Mouse (Mus musculus) layer of hippocampus, postnatal 10 days (tissue): Measurements from ENCODE around the gene Fbxw8. TPM values are rescaled to one million over a fixed set of nuclear protein-coding genes. Genes with fewer than 3 reads are reported as not detected.

Experiments
- DNase-seq, 2 experiments: peaks; one replicate each; pipeline ENCODE4 v3.0.0; 2021; ENCODE audit warnings: low spot score in 2 of 2
- total RNA-seq, 2 experiments: library from RNA; stranded (reverse); gene quantifications; 2 replicates each; pipeline ENCODE4 v1.2.3; 2021

The Fbxw8 gene
- total RNA-seq, 2 experiments from 2014 or later, result 39.8 to 42.4 TPM

DNA sequence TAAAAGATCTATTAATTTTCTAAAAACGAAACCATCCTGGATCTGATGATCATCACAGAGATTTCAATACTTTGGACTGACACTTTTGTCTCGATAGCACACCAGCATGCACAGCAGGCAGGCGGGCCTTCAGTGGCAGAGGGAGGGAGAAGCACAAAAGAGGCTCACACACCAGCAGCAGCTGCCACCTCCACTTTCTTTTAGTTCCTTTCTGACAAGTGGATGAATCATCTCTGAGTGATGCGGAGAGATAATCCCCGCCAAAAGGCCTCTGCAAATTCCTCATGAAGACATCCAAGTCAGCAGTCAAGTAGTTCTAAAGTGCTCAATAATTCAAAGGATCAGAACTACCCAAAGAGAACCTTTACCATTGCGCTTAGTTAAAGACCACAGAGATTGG is 75.9 kb downstream of the Fbxw8 start:
- DNase-seq, result no peak

DNA sequence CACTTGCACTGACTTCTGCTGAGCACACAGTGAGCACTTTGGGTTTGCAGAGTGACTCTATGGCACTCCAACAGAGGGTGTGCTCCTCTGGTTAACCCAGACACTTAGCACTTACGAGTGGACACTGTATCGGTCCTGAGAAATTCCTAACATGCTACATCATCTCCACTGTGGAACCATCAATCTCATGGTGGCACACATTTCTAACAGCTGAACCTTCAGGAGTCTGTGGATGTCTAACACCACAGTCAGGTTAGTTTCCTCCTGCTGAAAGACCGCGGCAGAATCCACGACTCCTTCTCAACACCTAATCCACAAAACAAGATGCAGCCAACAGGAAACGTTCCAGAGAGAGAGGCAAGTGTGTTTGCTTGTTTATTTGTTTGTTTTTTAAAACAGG is 76.7 kb downstream of the Fbxw8 start:
- no peak for DNase-seq

DNA sequence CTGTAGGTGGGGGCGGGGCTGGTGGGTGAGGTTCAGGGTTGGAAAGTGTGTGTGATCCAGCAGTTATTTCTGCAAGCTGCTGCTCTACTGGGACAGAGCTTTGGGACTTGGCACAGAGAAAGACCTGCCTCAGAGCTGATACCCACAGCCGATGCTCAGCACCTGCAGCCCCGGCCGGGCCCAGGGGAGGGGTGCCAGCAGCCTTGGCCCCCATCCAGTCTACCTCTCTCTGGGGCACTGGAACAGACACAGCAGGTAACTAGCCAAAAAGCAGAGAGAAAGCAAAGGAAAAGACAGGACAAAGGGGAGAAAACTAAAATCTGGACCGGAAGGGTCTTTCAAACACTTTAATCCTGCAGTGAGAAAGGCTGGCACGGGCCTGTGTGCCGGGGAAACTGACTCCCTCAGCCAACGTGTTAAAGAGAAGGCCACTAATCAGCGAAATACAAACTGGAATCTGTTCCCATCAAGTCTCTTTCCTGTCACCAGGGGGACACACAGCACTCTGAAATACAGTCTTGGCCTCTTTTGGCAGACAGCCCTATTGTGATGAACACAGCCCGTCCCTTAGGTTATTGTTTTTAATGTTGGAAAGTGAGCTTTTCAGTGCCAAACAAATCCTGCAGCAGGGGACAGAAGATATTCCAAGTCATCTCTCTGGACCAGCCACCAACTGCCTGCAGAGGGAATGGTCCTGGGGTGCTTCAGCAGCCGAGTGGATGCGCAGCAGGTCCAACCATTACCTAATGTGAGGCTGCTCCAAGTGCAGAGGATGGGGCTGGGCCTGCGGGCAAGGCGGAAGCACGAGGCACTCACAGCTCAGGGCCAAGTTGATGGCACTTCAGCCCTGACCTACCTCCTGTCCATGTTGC is 78.3 kb downstream of the Fbxw8 start:
- peak; percentile 68 for DNase-seq

DNA sequence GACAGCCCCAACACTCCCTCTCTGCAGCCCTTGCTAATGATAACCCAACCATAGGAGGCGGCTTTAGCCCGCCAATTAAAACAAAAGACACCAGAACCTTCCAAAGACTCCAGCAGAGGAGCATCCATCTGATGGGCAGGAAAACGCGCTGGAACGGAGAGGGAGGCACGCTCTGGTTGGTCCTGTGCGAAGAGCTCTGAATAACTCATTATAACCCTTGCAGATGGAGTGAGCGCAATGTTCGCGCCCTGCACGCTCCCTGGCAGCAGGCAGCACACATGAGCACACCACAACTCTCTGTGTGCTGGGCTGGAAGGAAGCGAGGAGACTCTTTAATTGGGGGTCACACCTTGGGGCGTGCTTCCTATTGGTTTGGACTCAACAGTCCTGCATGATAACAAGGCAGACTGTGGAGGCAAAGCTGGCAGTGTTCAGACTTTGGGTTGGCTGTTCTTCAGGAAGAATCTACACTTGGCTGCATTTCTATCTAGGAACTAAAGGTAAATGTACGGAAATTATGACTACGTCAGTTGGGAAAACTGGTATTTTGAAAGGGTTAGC is 82.0 kb downstream of the Fbxw8 start:
- DNase-seq, result peak in 1 of 2 experiments; percentile 49

DNA sequence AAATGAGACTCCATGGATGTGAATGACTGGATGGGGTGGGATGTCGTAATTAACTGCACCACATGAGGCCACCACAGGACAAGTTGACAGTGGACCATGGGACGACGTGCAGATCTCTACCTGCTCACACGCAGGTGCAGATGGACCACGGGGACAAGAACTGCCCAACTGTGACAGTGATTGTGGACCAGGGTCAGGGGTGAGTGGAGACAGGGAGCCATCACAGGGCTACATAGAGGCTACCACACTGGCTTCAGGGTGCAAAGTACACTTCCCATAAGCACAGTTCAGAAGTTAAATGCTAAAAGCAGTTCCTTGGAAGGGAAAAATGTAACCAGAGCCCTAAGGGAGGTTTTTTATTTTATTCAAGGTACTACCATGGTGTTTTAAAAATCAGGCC is 83.5 kb downstream of the Fbxw8 start:
- DNase-seq, result no peak

DNA sequence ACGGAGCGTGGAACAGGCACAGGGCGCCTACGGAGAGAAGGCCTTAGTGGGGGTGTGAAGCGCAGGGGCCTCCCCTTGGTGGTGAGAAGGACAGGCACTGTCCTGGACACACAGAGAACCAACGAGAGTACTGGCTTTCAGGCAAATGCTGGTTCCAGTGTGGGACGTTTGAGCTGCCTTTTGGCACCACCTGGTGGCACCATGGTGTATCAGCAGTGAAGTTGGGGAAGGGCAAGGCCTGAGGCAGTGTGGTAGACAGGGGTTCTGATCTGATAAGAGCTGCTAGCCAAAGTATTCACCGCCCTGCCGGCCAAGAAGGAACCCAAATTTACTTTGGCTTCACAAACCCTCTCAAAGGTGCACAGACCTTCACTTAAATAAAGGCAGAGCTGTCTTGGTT is 85.9 kb downstream of the Fbxw8 start:
- peak; percentile 84 to 89 for DNase-seq

DNA sequence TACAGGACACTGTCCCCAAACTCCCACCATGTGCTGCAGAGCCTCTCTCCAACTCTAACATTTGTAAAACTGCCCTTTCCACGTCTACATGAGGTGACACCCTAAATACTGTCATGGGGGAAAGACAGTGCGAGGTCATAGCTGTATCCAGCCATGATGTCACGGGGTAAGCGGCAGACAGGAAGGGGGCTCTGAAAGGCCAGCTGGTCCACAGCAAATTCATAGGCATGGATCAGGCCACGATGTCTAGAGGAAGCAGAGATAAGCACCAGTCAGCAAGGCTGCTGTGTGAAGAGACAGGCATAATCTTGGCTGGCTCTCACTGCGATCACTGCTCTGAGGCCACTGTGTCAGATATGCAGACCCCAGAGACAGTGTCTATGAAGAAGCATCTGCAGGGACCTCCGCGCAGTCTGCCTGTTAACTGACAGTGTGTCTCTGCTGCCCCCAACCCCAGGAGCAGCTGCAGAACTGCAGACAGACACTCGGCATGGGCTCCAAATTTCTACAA is 87.2 kb downstream of the Fbxw8 start:
- DNase-seq, result no peak

DNA sequence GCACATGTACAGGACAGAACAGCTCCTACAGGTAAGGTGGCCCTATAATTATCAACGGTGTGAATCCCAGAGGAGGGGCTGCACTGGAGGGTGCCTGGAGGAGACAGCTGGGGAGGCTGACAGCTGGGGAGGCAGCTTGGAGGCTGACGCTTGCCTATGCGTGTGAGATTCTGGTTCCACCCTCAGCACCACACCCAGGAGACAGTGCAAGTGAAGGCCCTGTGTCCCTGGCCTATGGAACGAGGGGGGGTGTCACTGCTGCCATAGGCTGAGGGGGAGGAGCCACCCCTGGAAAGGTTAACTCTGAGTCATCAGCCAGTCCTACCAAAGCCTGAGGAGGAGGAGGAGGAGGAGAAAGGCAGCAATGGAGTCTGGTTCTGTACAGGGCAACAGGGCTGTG is 87.7 kb downstream of the Fbxw8 start:
- no peak for DNase-seq

DNA sequence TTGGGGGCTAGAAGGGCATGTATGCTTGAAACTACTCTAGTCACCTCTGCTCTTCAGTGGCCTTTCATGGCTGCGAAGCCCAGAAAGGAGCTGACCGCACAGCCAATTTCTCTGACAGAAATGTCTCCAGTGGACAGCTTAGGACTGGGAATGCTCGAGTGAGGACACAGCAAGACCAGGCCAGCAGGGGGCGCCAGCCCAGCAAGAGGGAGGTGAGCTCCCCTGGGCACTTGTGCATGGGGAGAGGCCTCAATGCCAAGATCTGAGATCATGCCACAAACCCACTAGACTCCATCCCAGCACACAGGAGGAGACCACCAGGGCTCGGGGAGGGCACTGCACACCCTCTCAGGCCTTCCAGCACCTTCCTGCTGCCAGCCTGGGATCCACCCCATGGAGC is 88.4 kb downstream of the Fbxw8 start:
- peak; percentile 82 to 83 for DNase-seq

DNA sequence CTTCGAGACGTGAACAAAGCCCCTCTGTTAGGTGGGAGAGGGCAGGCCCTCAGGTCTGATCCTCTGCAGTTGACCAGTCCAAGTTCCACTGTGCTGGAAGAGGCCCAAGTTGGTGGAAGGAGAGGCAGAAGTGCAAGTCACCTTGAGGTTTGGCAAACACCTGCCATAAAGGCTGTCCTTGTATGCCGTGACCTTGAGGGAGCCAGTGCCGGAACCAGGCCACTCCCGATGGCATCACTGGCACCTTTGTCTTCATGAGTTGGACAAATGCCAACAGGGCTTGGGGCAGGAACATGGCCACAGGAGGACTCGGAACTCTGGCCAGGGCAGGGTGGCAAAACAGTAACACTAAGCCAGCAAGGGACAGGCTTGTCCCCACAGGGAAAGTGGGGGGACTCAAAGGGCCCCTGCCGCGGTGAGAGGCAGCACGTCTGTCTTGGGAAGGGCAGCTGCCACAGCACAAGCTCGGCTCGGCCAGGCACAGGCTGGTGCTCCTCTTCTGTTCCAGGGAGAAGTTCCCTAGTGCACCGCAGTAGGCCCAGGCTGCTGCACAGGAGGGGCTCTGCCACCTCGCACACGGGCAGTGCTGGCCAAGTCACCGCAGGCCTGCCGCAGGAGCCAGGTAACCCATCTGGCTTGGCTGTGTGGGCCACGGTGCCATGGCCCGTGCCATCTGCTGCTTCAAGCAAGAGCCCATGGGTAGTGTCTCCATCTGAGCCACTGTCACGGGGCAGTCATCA is 89.6 kb downstream of the Fbxw8 start:
- DNase-seq, result no peak

DNA sequence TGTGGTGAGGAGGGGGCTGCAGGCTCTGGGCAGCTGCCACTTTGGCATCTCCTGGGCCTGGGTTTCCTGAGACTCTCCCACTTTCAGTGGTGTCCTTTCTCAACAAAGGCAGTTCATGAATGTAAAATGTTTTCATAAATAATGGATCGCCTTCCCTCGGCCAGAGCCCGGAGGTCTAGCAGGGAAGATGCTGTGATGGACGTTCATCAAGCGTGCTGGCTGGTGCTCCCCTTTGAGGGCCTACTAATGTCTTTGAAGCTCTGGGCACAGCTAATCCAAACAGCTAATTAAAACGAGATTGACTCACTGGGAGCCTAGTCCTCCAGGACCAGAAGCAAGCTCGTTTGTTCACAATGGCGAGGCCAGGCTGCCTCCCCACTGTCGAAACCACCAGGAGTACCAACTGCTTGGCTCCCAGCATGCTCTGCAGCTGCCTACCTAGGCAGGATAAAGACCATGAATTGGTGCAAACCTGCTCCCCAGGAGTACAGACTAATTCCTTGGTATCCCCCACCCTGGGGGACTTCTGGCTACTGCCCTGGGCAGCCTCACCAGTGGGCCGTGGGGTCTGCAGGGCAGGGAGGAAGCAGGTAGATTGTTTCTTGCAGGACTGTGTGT is 90.9 kb downstream of the Fbxw8 start:
- DNase-seq, result peak in 1 of 2 experiments; percentile 50

DNA sequence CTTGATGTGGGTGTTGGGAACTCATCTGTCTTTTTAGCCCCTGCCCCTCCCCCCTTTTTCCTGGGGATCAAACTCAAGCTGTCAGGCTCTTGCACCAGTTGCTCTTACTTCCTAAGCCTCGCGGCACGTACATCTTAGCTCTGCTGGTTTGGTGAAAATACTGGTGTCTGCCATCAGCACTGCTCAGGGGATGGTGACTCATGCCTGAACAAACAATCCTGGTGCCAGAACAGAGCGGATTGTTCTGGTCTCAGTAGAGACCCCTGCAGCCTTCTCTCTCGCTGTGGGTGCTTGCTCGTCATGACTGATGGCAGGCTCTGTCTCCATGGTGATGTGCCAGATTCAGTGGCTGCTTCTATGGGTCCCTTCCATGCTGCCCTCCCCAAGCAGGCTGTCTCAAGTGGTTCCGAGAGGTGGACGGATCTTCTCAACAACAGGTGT is 92.1 kb downstream of the Fbxw8 start:
- DNase-seq, result peak; percentile 17 to 31

DNA sequence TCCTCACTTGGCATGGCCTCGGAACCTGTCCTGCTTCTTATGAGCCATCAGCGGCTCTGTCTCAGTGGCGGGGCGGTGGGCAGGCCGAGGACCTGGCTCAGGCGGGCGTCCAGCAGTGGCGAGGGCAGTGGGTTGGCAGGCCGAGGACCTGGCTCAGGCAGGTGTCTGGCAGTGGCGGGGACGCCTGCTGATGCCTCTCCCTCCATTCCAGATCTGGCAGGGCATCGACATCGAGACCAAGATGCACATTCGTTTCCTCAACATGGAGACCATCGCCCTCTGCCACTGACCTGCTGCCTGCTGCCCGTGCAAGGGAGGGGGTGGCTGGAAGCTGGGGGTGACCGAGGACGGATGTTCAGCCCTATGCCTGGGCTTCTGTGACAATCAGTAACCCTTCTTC is 93.9 kb downstream of the Fbxw8 start:
- peak in 1 of 2 experiments; percentile 20 for DNase-seq

DNA sequence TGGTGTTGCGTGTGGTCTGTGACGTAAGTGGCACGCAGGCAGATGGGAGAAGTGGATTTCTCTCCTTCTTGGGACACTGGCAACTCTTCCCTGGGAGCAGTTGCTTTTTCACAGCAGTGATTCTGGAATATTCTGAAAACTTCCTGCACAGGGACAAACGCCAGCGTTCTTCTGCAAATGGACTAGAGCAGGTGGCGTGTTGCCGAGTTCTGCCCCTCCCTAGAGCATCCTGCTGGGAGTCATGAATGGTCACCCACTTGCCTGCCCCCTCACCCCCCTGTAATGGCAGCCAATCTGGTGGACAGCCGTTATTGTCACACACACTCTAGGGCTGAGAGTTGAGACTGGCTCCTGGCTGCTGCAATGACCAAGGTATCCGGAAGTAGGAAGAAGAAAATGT is 95.6 kb downstream of the Fbxw8 start:
- no peak for DNase-seq

DNA sequence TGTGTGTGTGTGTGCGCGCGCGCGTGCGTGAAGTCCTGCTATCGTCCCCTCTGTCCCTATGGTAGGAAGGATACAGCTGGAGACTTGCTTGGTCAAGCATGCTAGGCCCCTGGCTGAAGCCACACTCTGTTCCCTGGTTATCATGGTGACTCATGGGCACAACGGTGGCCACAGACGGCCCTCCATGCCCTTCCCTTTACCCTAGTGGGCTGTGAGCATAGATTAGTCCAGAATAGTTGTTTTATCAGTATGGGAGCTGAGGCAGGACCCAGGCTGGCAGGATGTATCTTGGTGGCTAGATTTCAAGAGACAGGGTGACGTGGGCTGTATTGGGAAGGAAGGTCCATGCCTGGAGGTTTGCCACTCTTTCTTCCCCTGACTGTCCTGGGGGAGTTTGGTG is 96.4 kb downstream of the Fbxw8 start:
- DNase-seq, result no peak

DNA sequence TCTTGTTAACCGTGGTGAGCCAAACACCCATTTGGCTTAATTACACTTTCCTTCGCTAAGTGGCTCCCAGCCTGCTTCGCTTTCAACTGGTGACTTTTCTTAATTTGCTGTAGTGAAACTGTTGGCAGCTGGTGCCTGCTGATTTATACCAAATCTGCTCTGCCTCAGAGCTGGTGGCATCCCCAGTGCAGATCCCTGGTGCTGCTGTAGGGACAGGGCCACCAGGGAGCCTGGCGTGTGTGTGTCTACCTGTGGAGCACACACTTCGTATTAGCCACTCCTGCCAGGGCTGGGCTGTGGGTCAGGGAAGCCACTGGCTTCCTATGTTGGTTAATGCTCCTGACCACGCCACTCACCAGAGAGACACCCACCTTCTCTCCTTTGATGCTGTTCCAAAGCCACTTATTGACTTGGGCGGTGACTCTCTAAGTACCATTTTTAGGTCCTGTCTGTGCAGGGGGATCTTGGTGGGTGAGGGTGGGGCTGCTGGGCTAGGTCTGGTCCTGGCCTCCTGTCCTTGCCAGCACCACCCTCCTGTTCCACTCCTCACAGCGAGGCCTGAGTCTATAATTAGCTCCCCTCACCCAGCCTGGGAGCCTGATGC is 97.7 kb downstream of the Fbxw8 start:
- no peak for DNase-seq

DNA sequence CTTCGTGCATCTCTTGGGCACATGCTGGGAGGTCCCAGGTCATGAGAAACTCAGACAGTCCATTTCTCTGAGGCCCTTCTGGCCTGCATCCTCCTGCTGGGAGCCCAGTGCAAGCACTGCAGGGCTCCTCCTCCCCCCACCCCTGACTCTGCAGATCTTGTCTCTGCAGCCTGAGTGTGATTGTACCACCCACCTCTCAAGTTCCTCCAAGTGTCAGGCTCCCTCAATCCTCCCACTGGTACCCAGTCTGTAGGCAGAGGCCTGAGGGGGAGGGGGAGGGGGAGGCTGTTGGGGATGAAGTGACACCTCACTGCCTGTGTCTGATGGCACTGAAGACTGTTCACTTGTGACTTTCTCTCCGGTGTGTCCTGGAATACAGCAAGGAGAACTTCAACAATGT is 102.1 kb downstream of the Fbxw8 start:
- no peak for DNase-seq

DNA sequence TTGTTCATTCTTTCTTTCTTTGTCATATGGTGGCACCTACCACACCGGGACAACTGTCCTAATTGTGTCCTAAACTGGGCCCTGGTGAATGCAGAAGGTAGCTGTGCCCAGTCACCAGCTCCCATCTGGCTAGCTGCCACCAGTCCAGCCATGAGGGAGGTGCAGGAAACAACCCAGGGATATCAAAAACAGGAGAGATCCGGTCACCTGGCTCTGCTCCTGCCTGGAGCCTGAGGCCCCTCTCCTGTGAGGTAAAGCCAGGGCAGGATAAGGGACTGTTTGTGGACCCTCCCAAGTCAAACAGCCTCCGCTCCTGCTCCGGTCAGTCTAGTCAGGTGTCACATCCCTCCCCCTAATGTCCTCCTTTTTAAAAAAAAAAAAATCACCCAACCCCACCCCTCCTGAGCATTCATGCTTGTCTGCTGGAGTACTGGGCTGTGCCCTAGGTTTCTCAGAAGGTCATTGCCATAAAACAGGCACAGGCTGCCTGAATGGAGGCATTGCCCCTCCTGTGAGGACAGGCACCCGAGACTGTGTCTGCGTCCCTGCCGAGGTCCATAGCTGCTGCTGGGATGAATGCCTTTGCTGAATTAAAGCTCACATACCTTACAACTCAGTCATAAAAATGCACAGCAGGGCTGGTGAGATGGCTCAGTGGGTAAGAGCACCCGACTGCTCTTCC is 103.1 kb downstream of the Fbxw8 start:
- no peak for DNase-seq

DNA sequence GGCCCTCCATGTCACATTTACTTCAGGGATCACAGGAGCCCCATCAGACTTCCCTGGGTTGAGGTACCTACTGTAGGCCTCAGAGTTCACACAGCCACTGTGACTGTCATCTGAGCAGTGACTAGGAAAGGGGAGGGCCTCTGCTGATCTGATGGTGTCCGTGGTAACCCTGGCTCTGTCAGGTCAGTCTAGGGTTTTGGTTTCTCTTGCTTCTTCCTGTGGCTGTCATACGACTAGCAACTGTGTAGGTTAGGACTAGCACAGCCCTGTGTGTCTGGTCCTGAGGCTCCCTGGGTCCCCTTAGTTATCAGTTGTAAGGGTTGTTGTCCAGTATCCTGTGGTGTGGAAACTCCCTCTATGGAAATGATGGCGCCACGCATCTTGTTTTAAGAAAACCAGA is 104.5 kb downstream of the Fbxw8 start:
- DNase-seq, result no peak

DNA sequence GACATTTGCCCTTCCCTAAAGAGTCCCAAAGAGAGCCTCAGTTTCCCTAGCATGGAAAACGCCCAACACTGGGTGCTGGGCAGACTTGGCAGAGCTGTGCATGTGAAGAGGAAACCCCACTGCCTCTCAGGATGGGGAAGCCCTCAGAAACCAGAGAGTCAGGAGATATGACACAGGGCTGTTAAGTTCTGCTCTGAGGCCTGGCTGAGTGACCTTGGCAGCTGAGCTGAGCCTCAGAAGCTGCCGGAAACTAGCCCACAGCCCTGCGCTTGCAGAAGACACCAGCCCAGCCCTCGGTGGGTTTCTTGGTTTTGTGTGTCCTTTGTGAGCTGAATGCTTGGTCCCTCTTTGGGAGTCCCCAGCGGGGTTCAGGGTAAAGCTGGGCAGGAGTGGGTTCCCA is 106.3 kb downstream of the Fbxw8 start:
- no peak for DNase-seq

DNA sequence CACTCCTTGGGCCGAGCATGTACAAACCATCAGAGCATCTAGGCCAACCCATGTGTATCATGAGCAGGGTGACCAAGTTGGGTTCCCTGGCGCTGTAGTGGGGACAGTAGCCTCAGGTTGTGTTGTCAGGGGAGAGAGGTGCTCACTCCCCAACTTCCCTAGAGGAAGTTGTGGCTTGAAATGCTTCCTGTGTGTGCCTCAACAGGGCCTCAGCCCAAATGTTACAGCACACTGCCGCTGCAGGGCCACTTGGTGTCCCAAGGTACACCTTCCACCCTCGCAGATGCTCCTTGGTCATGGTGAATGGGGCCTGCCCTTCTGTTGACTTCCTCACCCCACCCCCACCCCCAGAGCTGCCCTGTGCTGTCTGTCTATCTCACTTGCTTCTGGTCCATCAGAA is 106.9 kb downstream of the Fbxw8 start:
- no peak for DNase-seq
